Mouse (Mus musculus): Measurements from ENCODE around the gene Ambp.

Ambp gene

GRCm38 (mm10) chr4:63118639-63119437, 35.8 kb downstream of the Ambp start:
- DNase-seq (ENCODE audit: low spot score), result no peak

- no peak for DNase-seq (ENCODE audit: low spot score)
Measured at GRCm38 (mm10) chr4:63105651-63106050, 48.9 kb downstream of the Ambp start.

DNA sequence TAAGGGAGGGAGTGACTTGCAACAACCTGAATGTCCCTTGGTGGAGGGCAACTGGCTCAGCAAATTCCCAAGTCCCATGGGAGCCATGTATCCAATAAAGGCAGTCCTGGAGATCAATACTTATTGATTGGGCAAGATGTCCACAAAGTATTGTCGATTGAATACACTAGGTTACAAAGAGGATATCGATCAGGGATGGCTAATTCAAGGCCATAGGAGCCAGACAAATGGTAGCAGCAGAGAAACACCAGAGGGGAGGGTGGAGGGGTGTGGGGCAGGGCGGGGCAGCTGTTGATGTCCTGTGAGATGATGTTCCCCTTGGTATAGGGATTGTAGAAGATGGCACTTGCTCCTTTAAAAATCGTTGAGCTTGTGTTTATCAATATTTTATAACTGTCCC, 52.6 kb downstream of the Ambp start:
- no peak for DNase-seq (ENCODE audit: low spot score)

- no peak for DNase-seq (ENCODE audit: low spot score)
Measured at GRCm38 (mm10) chr4:63100478-63100877, 54.1 kb downstream of the Ambp start.

DNA sequence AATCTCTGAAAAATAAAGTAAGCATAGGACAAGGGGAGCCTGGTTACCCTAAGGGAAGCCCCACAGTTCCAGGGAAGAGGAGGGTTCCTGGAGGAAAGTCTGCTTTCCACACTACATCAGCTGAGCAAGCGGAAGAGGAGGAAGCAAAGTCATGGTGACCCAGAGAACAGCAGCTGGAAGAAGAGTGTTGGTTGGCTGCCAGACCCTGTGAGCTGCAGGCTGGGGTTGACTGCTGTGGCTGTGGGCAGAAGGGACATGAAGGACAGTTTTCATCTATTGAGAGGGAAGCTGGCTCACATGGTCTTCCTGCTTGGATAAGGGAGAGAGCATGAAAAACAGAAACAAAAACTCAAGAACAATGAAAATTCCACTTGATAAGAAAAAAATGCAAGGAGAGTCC, 57.0 kb downstream of the Ambp start:
- no peak for DNase-seq (ENCODE audit: low spot score)

Data from spleen, adult 12 weeks (tissue).